Mouse (Mus musculus) CD8-positive naive resting alpha-beta T cell, adult 57 days (primary cell): Measurements from ENCODE around the gene Nol3. TPM values are rescaled to one million over a fixed set of nuclear protein-coding genes. Genes with fewer than 3 reads are reported as not detected.

Experiments
- total RNA-seq: library from RNA; stranded (reverse); gene quantifications from one replicate; pipeline ENCODE4 v1.2.4, GENCODE M21; 2023

The Nol3 gene
- total RNA-seq: not detected

GRCm38 (mm10) chr8:105275840-105276239 is at the start of gene Nol3:
Nol3 (plus strand) TSS chr8:105276140.

DNA sequence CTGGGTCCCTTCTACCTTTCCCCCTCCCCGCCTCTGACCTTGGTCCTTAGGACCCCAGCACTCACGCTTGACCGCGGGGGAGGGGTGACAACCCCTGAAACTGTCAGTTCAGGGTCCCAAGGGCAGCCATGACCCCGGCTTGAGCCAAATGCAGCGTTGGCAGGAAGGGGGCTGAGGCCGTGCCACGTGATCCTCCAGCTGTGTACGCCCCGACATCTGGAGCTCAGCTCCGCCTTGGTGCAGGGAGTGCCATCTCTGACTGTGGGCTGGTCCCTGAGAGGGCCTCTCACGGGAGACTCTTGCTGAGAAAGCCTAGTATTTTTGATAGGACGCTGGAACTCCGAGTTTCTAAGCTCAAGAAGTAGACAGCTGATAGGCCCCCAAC is 21.0 kb upstream of the Nol3 start, which contains the start of gene B3gnt9:
TSS of gene B3gnt9 (minus strand) at position 188 of the 385 bp plus-strand sequence.

DNA sequence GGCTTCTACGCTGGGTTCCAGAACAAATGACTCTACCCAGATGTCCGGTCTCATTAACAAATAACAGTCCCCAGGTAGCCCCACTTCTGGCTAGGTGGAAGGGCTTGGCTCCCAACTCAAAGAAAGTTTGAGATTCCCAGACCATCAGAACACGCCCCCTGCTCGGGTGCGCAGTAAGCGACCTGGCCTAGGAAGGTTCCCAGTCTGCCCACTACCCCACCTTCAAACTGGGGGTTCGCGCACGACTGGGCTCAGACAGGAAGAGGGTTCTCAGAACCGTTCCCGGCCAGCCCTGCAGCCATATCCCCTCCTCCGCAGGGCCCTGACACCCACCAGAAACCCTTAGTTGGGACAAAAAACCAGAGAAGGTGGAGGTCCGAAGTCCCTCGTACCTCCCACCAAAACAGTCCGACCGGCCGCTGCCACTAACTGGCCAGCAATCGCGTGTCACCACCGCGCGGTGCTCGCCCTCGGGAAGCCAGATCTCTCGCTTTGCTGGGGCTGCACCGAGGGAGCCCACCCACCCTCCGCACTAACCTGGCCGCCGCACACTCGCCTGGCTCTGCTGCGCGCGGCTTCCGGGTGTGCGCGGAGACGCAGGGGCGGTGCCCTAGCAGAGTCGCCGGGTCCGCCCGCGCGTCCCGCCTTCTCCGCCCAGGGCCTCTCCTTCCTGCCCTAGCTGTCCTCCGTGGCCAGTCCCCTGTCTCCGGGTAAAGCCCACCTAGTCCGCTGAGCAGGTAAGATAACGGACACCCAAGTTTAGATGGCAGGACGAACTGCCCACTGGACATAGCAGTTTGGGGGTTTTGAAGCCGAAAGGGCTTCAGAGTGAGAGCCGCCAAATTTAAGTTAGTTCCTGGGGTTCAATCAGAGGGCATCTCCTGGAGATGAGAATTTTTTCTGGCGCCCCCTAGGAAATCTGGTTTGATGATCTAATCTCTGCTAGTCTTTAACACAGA is 11.6 kb upstream of the Nol3 start, which contains the start of the genes Tradd and Fbxl8:
TSS of gene Tradd (minus strand) at position 586 of the 959 bp plus-strand sequence.
TSS of gene Fbxl8 (plus strand) at position 625 of the 959 bp plus-strand sequence.

DNA sequence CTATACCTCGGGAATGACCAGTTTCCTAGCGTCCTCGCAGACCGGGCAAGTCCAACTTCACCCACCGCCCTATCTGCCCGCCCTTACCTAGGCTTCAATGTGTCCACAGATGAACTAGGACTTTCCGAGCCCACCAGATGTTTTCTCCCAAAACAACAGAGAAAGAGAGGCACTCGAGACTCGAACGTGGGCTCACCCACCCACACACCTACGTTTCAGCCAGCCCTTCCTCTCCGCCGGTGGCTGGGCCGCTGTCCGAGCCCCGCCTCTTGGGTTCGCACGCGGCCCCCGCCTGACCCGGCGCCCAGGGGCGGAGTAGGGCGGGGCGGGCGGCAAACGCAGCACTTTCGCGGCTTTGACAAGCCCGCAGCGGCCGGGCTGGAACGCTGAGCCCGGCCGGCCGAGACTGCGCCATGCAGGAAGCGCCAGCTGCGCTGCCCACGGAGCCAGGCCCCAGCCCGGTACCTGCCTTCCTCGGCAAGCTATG is 6.4 kb upstream of the Nol3 start, which contains the start of gene Hsf4:
TSS of gene Hsf4 (plus strand) at position 341 of the 487 bp plus-strand sequence.

GRCm38 (mm10) chr8:105289805-105290460 is 14.0 kb downstream of the Nol3 start, which contains the start of gene 4931428F04Rik:
4931428F04Rik (minus strand) TSS chr8:105289864.

DNA sequence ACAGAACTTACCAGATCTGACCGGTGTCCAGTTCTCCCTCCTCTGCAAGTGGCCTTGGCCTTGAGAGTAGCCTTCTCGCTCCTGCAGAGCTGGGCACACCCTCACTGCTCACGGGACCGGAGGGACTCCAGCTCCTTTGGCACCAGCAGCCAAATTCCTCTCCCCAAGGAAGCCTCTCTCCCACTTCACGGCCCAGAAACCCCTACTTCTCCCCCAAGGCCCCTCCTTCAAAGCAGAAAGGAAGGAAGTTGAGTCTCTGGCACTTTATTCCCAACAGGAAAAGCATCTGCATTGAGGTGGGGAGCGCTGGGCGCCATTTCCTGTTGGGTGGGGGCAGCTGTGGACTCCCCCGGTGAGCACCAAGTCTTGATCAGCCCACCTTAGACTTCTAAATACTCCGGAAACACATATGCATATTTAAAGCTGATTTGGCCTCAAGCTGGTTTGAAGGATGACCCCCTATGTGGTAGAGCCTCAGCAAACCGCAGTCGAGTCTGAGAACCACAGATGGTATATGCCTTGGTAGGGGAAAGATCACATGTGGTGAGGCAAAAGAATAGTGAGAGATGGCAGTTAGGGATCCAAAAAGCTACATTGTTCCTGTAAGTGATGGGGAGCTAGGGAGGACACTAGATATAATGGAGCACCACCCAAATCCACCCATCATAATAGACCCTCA is 20.1 kb downstream of the Nol3 start, which contains the start of gene Exoc3l:
TSS of gene Exoc3l (minus strand) at position 207 of the 679 bp plus-strand sequence.

DNA sequence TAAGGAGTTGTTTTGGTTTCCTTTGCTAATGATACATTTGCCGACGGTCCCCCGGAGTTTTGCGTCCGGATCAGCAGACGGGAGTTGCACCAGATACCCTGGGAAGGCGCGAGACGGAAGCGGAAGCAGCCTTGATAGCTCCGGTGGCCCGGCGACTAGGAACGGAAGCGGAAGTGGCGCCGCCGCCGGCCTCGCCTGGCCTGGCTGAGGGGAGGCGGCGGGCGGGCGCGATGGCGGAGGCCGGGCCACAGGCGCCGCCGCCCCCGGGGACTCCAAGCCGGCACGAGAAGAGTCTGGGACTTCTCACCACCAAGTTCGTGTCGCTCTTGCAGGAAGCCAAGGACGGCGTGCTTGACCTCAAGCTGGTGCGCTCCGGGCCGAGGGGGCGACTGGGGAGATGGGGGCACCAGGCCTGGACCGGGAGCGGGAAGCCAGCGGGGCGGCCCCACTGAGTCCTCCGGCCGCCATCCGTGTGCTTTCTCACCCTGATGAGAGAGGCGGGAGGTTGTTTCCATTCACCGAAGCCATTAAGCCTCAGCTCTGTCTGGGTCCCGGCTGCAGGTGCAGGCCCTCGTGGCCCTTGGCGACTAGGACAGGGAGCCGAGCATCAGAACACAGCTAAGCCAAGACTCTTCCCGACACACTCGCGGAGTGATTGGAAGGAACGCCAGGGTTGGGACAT is 21.7 kb downstream of the Nol3 start, which contains the start of gene E2f4:
TSS of gene E2f4 (plus strand) at position 153 of the 682 bp plus-strand sequence.

GRCm38 (mm10) chr8:105305211-105306145 is 29.5 kb downstream of the Nol3 start, which contains the start of gene Elmo3:
Elmo3 (plus strand) TSS chr8:105305601.

GRCm38 (mm10) chr8:105326141-105326672 is 50.3 kb downstream of the Nol3 start, which contains the start of the genes Lrrc29 and Tmem208:
Lrrc29 (minus strand) TSS chr8:105326278.
Tmem208 (plus strand) TSS chr8:105326354.

Other genes with a start within 250 kb of the Nol3 start
- not detected for gene Ces3a, start 227.5 kb upstream of the Nol3 start, total RNA-seq
- gene Ces3b, start 192.4 kb upstream of the Nol3 start, total RNA-seq: not detected
- not detected for gene Ces4a, start 144.3 kb upstream of the Nol3 start, total RNA-seq
- 104 TPM for gene Cbfb, start 105.5 kb upstream of the Nol3 start, total RNA-seq
- gene D230025D16Rik, start 51.0 kb upstream of the Nol3 start, total RNA-seq: 20.9 TPM
- gene B3gnt9, start 21.0 kb upstream of the Nol3 start, total RNA-seq: 4.5 TPM
- gene Tradd, start 11.5 kb upstream of the Nol3 start, total RNA-seq: 22.6 TPM
- gene Fbxl8, start 11.5 kb upstream of the Nol3 start, total RNA-seq: 10.5 TPM
- 0.73 TPM for gene Hsf4, start 6.3 kb upstream of the Nol3 start, total RNA-seq
- 3.2 TPM for gene 4931428F04Rik, start 13.7 kb downstream of the Nol3 start, total RNA-seq
- gene Exoc3l, start 20.0 kb downstream of the Nol3 start, total RNA-seq: 1.4 TPM
- gene E2f4, start 21.5 kb downstream of the Nol3 start, total RNA-seq: 87.5 TPM
- 4.2 TPM for gene Elmo3, start 29.5 kb downstream of the Nol3 start, total RNA-seq
- 8.7 TPM for gene Lrrc29, start 50.1 kb downstream of the Nol3 start, total RNA-seq
- 30.2 TPM for gene Tmem208, start 50.2 kb downstream of the Nol3 start, total RNA-seq
- 26.7 TPM for gene Fhod1, start 71.8 kb downstream of the Nol3 start, total RNA-seq
- 1.3 TPM for gene Slc9a5, start 72.7 kb downstream of the Nol3 start, total RNA-seq
- gene Plekhg4, start 97.1 kb downstream of the Nol3 start, total RNA-seq: not detected
- not detected for gene Kctd19, start 137.4 kb downstream of the Nol3 start, total RNA-seq
- not detected for gene Lrrc36, start 137.4 kb downstream of the Nol3 start, total RNA-seq
- gene Tppp3, start 195.4 kb downstream of the Nol3 start, total RNA-seq: 1.3 TPM
- gene Zdhhc1, start 220.8 kb downstream of the Nol3 start, total RNA-seq: 5.8 TPM
- not detected for gene Hsd11b2, start 242.6 kb downstream of the Nol3 start, total RNA-seq